Mouse (Mus musculus) lung, adult 2 months (tissue): ENCODE measurements around the gene Gimap8. TPM values are rescaled to one million over a fixed set of nuclear protein-coding genes. Genes with fewer than 3 reads are reported as not detected.
A peak's percentile ranks its signal among the peaks of the same experiment; 100 is the strongest.

Experiments
- DNase-seq: peaks from one replicate; pipeline ENCODE4 v3.0.0; 2022
- H3K4me1 ChIP-seq: fragments of 200-500 bp; 2 replicates; pipeline ENCODE4 v1.6.1; 2011; ENCODE audit warnings: low read length; ENCODE audit not compliant: control insufficient read depth, insufficient read depth
- H3K4me3 ChIP-seq: fragments of 200-500 bp; replicated peaks from 2 replicates; pipeline ENCODE3; 2011; ENCODE audit warnings: low read depth, mild to moderate bottlenecking, control low read depth, low read length; ENCODE audit errors: extremely low read depth
- CTCF ChIP-seq: fragments of 200-500 bp; IDR thresholded peaks from 2 replicates; pipeline ENCODE4 v1.5.1; 2011; ENCODE audit warnings: mild to moderate bottlenecking, low read length, control low read depth; ENCODE audit not compliant: insufficient read depth
- POLR2A ChIP-seq: fragments of 200-500 bp; IDR thresholded peaks from 2 replicates; pipeline ENCODE4 v1.6.1; 2011; ENCODE audit warnings: low read depth, mild to moderate bottlenecking, control low read depth, low read length, borderline replicate concordance; ENCODE audit errors: extremely low read depth
- WGBS: fragments of 180-500 bp; shearing (Covaris S2); methylation state at CpG from one replicate; pipeline ENCODE4 v1.1.7; 2018; 5-methylcytosine and 5-hydroxymethylcytosine counted together
- polyA plus RNA-seq: library from polyadenylated mRNA; depleted of rRNA; stranded (reverse); fragments of >200 nt; gene quantifications from 2 replicates; pipeline ENCODE4 v1.2.3, GENCODE M21; 2012; rRNA removed

Gene Gimap8
- 11.4 and 15.2 TPM in 2 replicates for polyA plus RNA-seq

GRCm38 (mm10) chr6:48646995-48647394 is at the start of gene Gimap8:
Gimap8 (plus strand) TSS chr6:48647234.
- TF ChIP-seq POLR2A: peak; percentile 23; the same call in 1 of the 2 replicates
- TF ChIP-seq CTCF: peak; percentile 80
- Histone ChIP-seq H3K4me1 (no peaks in the 10 kb centered on the region), H3K4me3 (peak within 1 kb of the TSS; percentile 75)
- WGBS: 15% methylated on average over 3 of the region's 3 CpGs
- peak; percentile 34 for DNase-seq

GRCm38 (mm10) chr6:48600594-48600993 is 46.4 kb upstream of the Gimap8 start:
- no peak for DNase-seq
- TF ChIP-seq POLR2A (no peak), CTCF (no peak)
- peaks cover 3% of the 10 kb centered on the region; the same call in 1 of the 2 replicates for H3K4me1 ChIP-seq
- no peak overlapping the region for H3K4me3 ChIP-seq
- 94% methylated on average over 1 of the region's 1 CpGs for WGBS

GRCm38 (mm10) chr6:48601271-48602079 is 45.6 kb upstream of the Gimap8 start, which contains the start of gene Zfp775:
Zfp775 (plus strand) TSS chr6:48602063.
- Histone ChIP-seq H3K4me1 (peaks cover 3% of the 10 kb centered on the region; the same call in 1 of the 2 replicates), H3K4me3 (peak within 1 kb of the TSS; percentile 98)
- WGBS: 4% methylated on average over 42 of the region's 42 CpGs
- TF ChIP-seq POLR2A: peak; percentile 70; the same call in 1 of the 2 replicates
- no peak for TF ChIP-seq CTCF
- DNase-seq: peak; percentile 93

GRCm38 (mm10) chr6:48602080-48602741 is 44.8 kb upstream of the Gimap8 start:
- DNase-seq: no peak
- under 1% methylated on average over 28 of the region's 28 CpGs for WGBS
- Histone ChIP-seq H3K4me1 (peaks cover 3% of the 10 kb centered on the region; the same call in 1 of the 2 replicates), H3K4me3 (peak overlapping the region; percentile 86)
- TF ChIP-seq POLR2A: no peak; the same call in 1 of the 2 replicates

GRCm38 (mm10) chr6:48608124-48608523 is 38.9 kb upstream of the Gimap8 start:
- TF ChIP-seq POLR2A (no peak), CTCF (no peak)
- WGBS: 74% methylated on average over 2 of the region's 2 CpGs
- DNase-seq: no peak
- Histone ChIP-seq H3K4me1 (no peaks in the 10 kb centered on the region), H3K4me3 (no peak overlapping the region)

- no peak overlapping the region for H3K4me3 ChIP-seq
- DNase-seq: no peak
- TF ChIP-seq POLR2A (no peak), CTCF (no peak)
- 67% methylated on average over 7 of the region's 7 CpGs for WGBS
- H3K4me1 ChIP-seq: no peaks in the 10 kb centered on the region
These were observed 37.5 kb upstream of the Gimap8 start for GRCm38 (mm10) chr6:48609512-48609911.

GRCm38 (mm10) chr6:48610657-48611056 is 36.4 kb upstream of the Gimap8 start:
- Histone ChIP-seq H3K4me1 (no peaks in the 10 kb centered on the region), H3K4me3 (no peak overlapping the region)
- TF ChIP-seq POLR2A (no peak), CTCF (no peak)
- WGBS: 41% methylated on average over 3 of the region's 3 CpGs
- DNase-seq: no peak

GRCm38 (mm10) chr6:48613464-48613863 is 33.6 kb upstream of the Gimap8 start:
- no peak for DNase-seq
- no peak overlapping the region for H3K4me3 ChIP-seq
- no peak for TF ChIP-seq POLR2A
- no peak for TF ChIP-seq CTCF
- 89% methylated on average over 4 of the region's 4 CpGs for WGBS
- no peaks in the 10 kb centered on the region for H3K4me1 ChIP-seq

- no peak for DNase-seq
- Histone ChIP-seq H3K4me1 (no peaks in the 10 kb centered on the region), H3K4me3 (no peak overlapping the region)
- TF ChIP-seq CTCF (no peak), POLR2A (no peak)
- 94% methylated on average over 5 of the region's 5 CpGs for WGBS
These were observed 32.3 kb upstream of the Gimap8 start for GRCm38 (mm10) chr6:48614756-48615155.
